Mouse (Mus musculus) lung, adult 2 months (tissue): Measurements from ENCODE around the gene Cyp27b1.

Source experiments
- CTCF ChIP-seq: fragments of 200-500 bp; IDR thresholded peaks from 2 replicates; pipeline ENCODE4 v1.5.1; 2011; ENCODE audit warnings: mild to moderate bottlenecking, low read length, control low read depth; ENCODE audit not compliant: insufficient read depth
- POLR2A ChIP-seq: fragments of 200-500 bp; IDR thresholded peaks from 2 replicates; pipeline ENCODE4 v1.6.1; 2011; ENCODE audit warnings: low read depth, mild to moderate bottlenecking, control low read depth, low read length, borderline replicate concordance; ENCODE audit errors: extremely low read depth

DNA sequence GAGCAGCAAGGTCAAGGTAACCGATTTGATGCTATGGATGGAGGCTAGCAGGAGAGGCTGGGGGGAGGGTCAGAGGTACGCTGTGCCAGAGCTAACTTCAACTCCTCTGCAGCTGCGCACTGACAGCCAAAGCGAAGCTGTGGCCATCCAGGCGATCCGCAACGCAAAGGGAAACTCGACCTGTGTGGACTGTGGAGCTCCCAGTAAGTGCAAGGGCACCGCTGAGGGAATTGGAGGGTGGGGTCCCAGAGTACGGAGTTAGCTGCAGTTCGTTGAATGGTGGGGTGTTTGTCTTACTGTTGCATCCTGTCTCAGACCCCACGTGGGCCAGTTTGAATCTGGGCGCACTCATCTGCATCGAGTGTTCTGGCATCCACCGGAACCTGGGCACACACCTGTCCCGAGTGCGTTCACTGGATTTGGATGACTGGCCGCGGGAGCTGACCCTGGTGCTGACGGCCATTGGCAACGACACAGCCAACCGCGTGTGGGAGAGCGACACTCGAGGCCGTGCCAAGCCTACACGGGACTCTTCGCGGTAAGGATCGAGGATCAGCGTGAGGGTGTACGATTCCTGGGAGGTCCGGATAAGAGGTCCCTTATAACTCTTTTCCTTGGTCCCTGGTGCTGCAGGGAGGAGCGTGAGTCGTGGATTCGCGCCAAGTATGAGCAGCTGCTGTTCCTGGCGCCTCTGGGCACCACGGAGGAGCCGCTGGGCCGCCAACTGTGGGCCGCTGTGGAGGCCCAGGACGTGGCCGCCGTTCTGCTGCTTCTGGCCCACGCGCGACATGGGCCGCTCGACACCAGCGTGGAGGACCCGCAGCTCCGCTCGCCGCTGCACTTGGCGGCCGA, 42.7 kb downstream of the Cyp27b1 start:
- no peak for TF ChIP-seq CTCF
- TF ChIP-seq POLR2A: no peak
